Mouse (Mus musculus) testis, adult 2 months (tissue): ENCODE measurements around the gene Cdc34.

Source experiments
- CTCF ChIP-seq: fragments of 200-500 bp; IDR thresholded peaks from 2 replicates; pipeline ENCODE4 v1.5.1; 2012; ENCODE audit warnings: low read depth, mild to moderate bottlenecking, inconsistent platforms, low read length, moderate library complexity; ENCODE audit not compliant: control insufficient read depth, insufficient read depth, insufficient replicate concordance
- POLR2A ChIP-seq: fragments of 200-500 bp; IDR thresholded peaks from 2 replicates; pipeline ENCODE4 v1.6.1; 2012; ENCODE audit warnings: low read depth, mild to moderate bottlenecking, inconsistent platforms, low read length, moderate library complexity; ENCODE audit not compliant: control insufficient read depth

DNA sequence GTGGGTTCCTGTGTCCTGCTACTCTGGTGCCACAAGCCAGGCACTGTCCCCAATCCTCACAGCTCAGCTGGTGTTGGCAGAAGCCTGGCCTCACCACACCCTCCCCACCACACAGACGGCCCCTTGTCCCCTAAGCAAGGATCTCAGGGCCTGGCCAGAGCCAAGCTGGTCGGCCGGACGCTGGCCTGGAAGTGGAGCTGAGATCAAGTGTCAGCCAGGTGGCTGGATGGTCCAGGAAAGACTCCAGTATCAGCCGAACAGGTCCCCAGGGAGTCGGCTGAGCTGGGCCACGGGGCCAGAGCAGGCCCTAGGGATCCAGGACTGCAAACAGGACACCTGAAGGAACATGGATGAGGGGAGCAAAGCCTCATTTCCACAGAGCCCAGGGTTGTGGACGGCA, 36.3 kb upstream of the Cdc34 start, which contains the start of gene Odf3l2:
- no peak for TF ChIP-seq CTCF
- TF ChIP-seq POLR2A, result no peak
